Mouse (Mus musculus) MEL-GATA-1-ER (cell line): ENCODE results near the gene Nup107.
A peak's percentile ranks its signal among the peaks of the same experiment; 100 is the strongest.
"Not testable (repeated sequence)": the region's sequence is repeated elsewhere in the genome, so short reads cannot be mapped to it uniquely, and the experiment has no call there.

Experiments
- DNase-seq: peaks from one replicate; pipeline ENCODE4 v3.0.0-alpha.2; 2012; ENCODE audit warnings: low read depth; ENCODE audit errors: extremely low read depth

The Nup107 gene

GRCm38 (mm10) chr10:117752851-117753647, 39.5 kb downstream of the Nup107 start:
- no peak for DNase-seq

- no peak for DNase-seq
Measured at GRCm38 (mm10) chr10:117752304-117752821, 40.1 kb downstream of the Nup107 start.

- no peak for DNase-seq
Measured at GRCm38 (mm10) chr10:117751744-117752143, 40.8 kb downstream of the Nup107 start.

- no peak for DNase-seq
Measured at GRCm38 (mm10) chr10:117751282-117751610, 41.3 kb downstream of the Nup107 start.

GRCm38 (mm10) chr10:117750529-117751281, 41.8 kb downstream of the Nup107 start:
- no peak for DNase-seq

GRCm38 (mm10) chr10:117749787-117750343, 42.6 kb downstream of the Nup107 start:
- no peak for DNase-seq

GRCm38 (mm10) chr10:117749050-117749686, 43.3 kb downstream of the Nup107 start:
- DNase-seq, result no peak

GRCm38 (mm10) chr10:117748276-117749049, 44.0 kb downstream of the Nup107 start:
- DNase-seq, result no peak

- no peak for DNase-seq
Measured at GRCm38 (mm10) chr10:117747711-117748110, 44.8 kb downstream of the Nup107 start.

- DNase-seq, result peak; percentile 66
Measured at GRCm38 (mm10) chr10:117746297-117746883, 46.1 kb downstream of the Nup107 start, which contains the start of gene Slc35e3. TSS of gene Slc35e3 (minus strand) at chr10:117746365.

GRCm38 (mm10) chr10:117745570-117746296, 46.8 kb downstream of the Nup107 start:
- not testable (repeated sequence) for DNase-seq

- no peak for DNase-seq
Measured at GRCm38 (mm10) chr10:117743917-117744316, 48.6 kb downstream of the Nup107 start.

GRCm38 (mm10) chr10:117743182-117743581, 49.3 kb downstream of the Nup107 start:
- DNase-seq, result no peak

GRCm38 (mm10) chr10:117742618-117743017, 49.9 kb downstream of the Nup107 start:
- DNase-seq, result no peak

GRCm38 (mm10) chr10:117741698-117742475, 50.6 kb downstream of the Nup107 start:
- no peak for DNase-seq

- DNase-seq, result no peak
Measured at GRCm38 (mm10) chr10:117740921-117741320, 51.6 kb downstream of the Nup107 start.

- DNase-seq, result no peak
Measured at GRCm38 (mm10) chr10:117740171-117740570, 52.3 kb downstream of the Nup107 start.

GRCm38 (mm10) chr10:117739648-117739948, 52.9 kb downstream of the Nup107 start:
- no peak for DNase-seq
